Mouse (Mus musculus) C2C12 (cell line): Measurements from ENCODE around the gene Gfra1. TPM values are rescaled to one million over a fixed set of nuclear protein-coding genes. Genes with fewer than 3 reads are reported as not detected.

Source experiments
- H3K27me3 ChIP-seq: one replicate; pipeline ENCODE4 v1.6.1; 2011; ENCODE audit not compliant: control insufficient read depth, insufficient read depth, insufficient read length
- H3K36me3 ChIP-seq: one replicate; pipeline ENCODE4 v1.6.1; 2011; ENCODE audit not compliant: control insufficient read depth, insufficient read depth
- H3K4me3 ChIP-seq: one replicate; pipeline ENCODE4 v1.5.1; 2011; ENCODE audit warnings: mild to moderate bottlenecking, control low read depth; ENCODE audit not compliant: poor library complexity, insufficient read depth, severe bottlenecking
- H3K79me2 ChIP-seq: one replicate; pipeline ENCODE4 v1.6.1; 2011; ENCODE audit not compliant: control insufficient read depth, insufficient read depth
- H3K79me3 ChIP-seq: one replicate; pipeline ENCODE4 v1.6.1; 2011; ENCODE audit warnings: low read depth, control low read depth
- H3ac ChIP-seq: one replicate; pipeline ENCODE3; 2011; ENCODE audit warnings: low read depth; ENCODE audit not compliant: control insufficient read depth, insufficient read length
- CEBPB ChIP-seq: IDR thresholded peaks from one replicate; pipeline ENCODE4 v1.6.1; 2011; ENCODE audit warnings: low read depth, mild to moderate bottlenecking, control low read depth, moderate library complexity
- CTCF ChIP-seq: IDR thresholded peaks from one replicate; pipeline ENCODE4 v1.5.1; 2011; ENCODE audit not compliant: control insufficient read depth, insufficient read depth, insufficient read length
- FOSL1 ChIP-seq: IDR thresholded peaks from one replicate; pipeline ENCODE4 v1.8.0; 2011; ENCODE audit warnings: mild to moderate bottlenecking, low read length; ENCODE audit not compliant: poor library complexity, insufficient read depth, severe bottlenecking
- MAX ChIP-seq: IDR thresholded peaks from one replicate; pipeline ENCODE4 v1.6.1; 2011; ENCODE audit warnings: mild to moderate bottlenecking, control low read depth
- MYOD1 ChIP-seq: IDR thresholded peaks from one replicate; pipeline ENCODE4 v1.6.1; 2011; ENCODE audit warnings: low read depth; ENCODE audit not compliant: control insufficient read depth, insufficient read length
- MYOG ChIP-seq: IDR thresholded peaks from one replicate; pipeline ENCODE4 v1.6.1; 2011; ENCODE audit not compliant: control insufficient read depth, insufficient read length; ENCODE audit errors: extremely low read depth
- USF1 ChIP-seq: IDR thresholded peaks from one replicate; pipeline ENCODE4 v1.6.1; 2011; ENCODE audit warnings: low read depth, mild to moderate bottlenecking, control low read depth, moderate library complexity
- polyA plus RNA-seq: library from polyadenylated mRNA; unstranded; fragments of >200 nt; fragmentation: generic; extraction: Trizol; gene quantifications from one replicate; pipeline ENCODE4 v1.2.1, GENCODE M21; 2012; ENCODE audit warnings: missing spikeins

Gfra1 gene
- polyA plus RNA-seq, 1 experiment = 16.8 TPM

DNA sequence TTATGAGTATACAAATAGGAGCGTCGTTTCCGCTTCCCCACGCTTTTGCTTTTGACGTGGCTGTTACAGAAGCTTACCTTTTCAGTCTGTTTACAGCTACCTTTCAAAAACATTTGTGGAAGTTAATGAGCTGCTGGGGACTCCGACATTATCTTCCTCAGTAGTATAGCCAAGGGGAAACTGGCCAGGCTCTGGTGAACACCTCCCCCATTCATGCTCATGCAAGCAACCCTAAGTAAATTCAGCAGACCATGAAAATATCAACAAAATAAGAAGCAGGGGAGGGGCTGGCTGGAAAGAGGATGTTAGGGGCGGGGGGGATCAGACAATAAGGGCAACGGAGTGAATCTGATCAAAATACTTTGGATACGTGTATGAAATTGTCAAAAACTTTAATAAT, 228.0 kb downstream of the Gfra1 start:
- TF ChIP-seq CTCF = no peak
- TF ChIP-seq MYOD1 = no peak
- TF ChIP-seq USF1 = no peak
- TF ChIP-seq FOSL1 = no peak
- TF ChIP-seq MAX = no peak
- no peak for TF ChIP-seq MYOG
- no peak for TF ChIP-seq CEBPB
- H3K4me3 ChIP-seq = no peak overlapping the region
- no peaks in the 10 kb centered on the region for H3K79me2 ChIP-seq

DNA sequence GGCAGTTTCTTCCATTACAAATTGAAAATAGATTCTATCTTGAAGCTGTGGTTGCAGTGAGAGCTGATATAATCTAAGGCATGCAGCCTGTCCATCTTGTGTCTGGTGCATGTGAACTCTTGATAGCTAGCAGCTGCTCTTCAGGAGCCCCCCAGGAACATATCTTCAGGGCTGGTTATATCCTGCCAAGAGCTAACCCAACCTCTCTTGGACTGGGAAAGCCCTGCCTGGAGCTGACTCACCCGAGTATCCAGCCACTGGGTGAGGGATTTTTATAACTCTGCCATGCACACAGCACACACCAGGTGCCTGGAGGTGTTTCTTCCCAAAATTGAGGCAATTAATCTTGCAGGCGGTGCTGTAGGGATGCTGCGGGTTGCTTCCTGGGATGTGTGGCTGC, 228.8 kb downstream of the Gfra1 start:
- H3K36me3 ChIP-seq = no peaks in the 10 kb centered on the region
- H3K4me3 ChIP-seq = no peak overlapping the region
- no peaks in the 10 kb centered on the region for H3K79me2 ChIP-seq
- no peak overlapping the region for H3ac ChIP-seq
- no peaks in the 10 kb centered on the region for H3K27me3 ChIP-seq
- H3K79me3 ChIP-seq = no peaks in the 10 kb centered on the region
- no peak for TF ChIP-seq USF1
- no peak for TF ChIP-seq FOSL1
- no peak for TF ChIP-seq MYOD1
- no peak for TF ChIP-seq MYOG

More for the DNA sequence above, 228.0 kb downstream of the Gfra1 start:
- Histone ChIP-seq H3K79me3 (no peaks in the 10 kb centered on the region), H3K36me3 (no peaks in the 10 kb centered on the region), H3ac (no peak overlapping the region), H3K27me3 (no peaks in the 10 kb centered on the region)

DNA sequence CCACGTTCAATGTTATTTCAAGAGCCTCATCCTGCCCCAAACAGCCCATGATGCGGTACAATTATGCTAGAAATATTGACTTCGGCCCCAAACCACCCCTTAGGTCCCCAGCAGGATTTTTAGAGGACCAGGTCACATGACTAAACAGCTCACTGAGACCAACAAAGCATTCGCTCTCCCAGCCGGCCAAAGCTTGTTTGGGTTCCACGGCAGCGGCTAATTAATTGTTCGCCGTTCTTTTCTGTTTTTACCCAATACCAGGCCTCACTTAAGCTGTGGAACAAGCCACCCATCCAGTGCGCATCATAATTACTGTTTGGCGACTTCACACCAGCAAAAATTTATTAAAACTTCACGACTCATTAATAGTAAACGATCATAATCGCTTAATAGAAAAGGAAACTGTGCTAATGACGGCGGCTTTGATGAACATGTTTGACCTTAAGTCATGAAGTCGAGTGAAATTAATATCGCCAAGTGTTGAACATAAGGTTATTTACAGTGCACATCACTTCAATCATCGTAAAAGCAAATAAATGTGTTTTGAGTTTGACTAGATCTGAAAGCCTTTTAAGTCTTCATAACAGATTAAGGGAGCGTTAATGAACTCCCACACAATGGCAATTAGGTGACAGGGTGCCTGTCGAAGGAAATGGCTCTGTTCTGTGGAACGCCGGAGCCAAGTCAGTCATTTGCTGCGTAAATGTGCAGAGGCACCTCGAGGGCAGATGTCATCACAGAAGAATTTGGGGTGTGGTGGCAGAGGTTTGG, 235.5 kb downstream of the Gfra1 start:
- Histone ChIP-seq H3ac (no peak overlapping the region), H3K36me3 (no peaks in the 10 kb centered on the region), H3K4me3 (no peak overlapping the region), H3K79me3 (no peaks in the 10 kb centered on the region), H3K79me2 (no peaks in the 10 kb centered on the region), H3K27me3 (no peaks in the 10 kb centered on the region)
- no peak for TF ChIP-seq CTCF

GRCm38 (mm10) chr19:58217591-58217990, 238.1 kb downstream of the Gfra1 start:
- Histone ChIP-seq H3K79me2 (no peaks in the 10 kb centered on the region), H3K4me3 (no peak overlapping the region), H3K79me3 (no peaks in the 10 kb centered on the region), H3ac (no peak overlapping the region), H3K27me3 (no peaks in the 10 kb centered on the region), H3K36me3 (no peaks in the 10 kb centered on the region)
- no peak for TF ChIP-seq MYOD1
- no peak for TF ChIP-seq CEBPB
- no peak for TF ChIP-seq MAX
- no peak for TF ChIP-seq FOSL1
- TF ChIP-seq MYOG = no peak
- no peak for TF ChIP-seq CTCF
- TF ChIP-seq USF1 = no peak

DNA sequence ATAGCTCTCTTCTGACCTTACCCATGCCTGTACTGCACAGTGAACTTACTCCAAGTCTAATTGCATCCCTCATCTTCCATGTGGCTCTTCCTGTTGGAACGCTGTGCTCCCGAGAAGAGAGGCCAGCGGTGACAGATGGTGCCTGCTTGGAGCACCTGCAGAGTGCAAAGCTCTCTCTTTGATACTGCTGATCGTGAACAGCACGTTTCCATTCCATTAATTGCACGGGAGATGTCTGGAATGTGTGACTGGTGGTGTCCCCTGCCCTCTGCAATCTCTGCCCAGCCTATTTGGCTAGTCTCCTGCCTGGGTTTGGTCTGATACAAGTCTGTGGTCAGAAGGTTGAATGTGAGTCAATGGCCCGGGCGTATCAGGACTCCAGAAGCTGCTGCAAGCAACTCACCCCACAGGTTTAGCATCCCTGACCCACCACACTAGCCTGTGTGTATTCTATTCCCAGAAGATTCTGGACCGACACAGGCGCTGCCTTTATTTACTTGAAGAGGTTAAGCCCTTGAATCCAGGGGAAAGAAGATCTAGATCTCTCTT, 249.1 kb downstream of the Gfra1 start:
- no peaks in the 10 kb centered on the region for H3K79me3 ChIP-seq
- H3K79me2 ChIP-seq = no peaks in the 10 kb centered on the region
- no peak overlapping the region for H3ac ChIP-seq
- H3K36me3 ChIP-seq = no peaks in the 10 kb centered on the region
- no peak for TF ChIP-seq CTCF
- no peak for TF ChIP-seq MAX
- no peak for TF ChIP-seq USF1
- TF ChIP-seq MYOG = no peak
- TF ChIP-seq CEBPB = no peak
- TF ChIP-seq MYOD1 = no peak
- TF ChIP-seq FOSL1 = no peak
- H3K4me3 ChIP-seq = no peak overlapping the region
- H3K27me3 ChIP-seq = no peaks in the 10 kb centered on the region

GRCm38 (mm10) chr19:58205470-58205869, 250.2 kb downstream of the Gfra1 start:
- TF ChIP-seq MAX (no peak), MYOG (no peak), CTCF (no peak), FOSL1 (no peak), USF1 (no peak), CEBPB (no peak), MYOD1 (no peak)
- H3K36me3 ChIP-seq = no peaks in the 10 kb centered on the region
- no peak overlapping the region for H3K4me3 ChIP-seq
- H3K79me3 ChIP-seq = no peaks in the 10 kb centered on the region
- H3ac ChIP-seq = no peak overlapping the region
- H3K79me2 ChIP-seq = no peaks in the 10 kb centered on the region
- H3K27me3 ChIP-seq = no peaks in the 10 kb centered on the region
